In genomic region chr2:170837824-170838557, GRCm38 (mm10) we compare ENCODE assay signal across 7 mouse cellular contexts.
DNase-seq lines count a peak whose midpoint lies in the region; ATAC-seq lines count a peak whose summit lies in the region.

No protein-coding gene starts in this region.

- no peaks in the 10 kb centered on the region for H3K36me3 ChIP-seq in embryonic facial prominence, embryonic 12.5 days
- H3K36me3 ChIP-seq in kidney, embryonic 14.5 days (ENCODE audit: control insufficient read depth, insufficient read depth, low read length) = no peaks in the 10 kb centered on the region
- no peaks in the 10 kb centered on the region for H3K36me3 ChIP-seq in midbrain, embryonic 10.5 days

- peak; percentile 70 for DNase-seq in adrenal gland, postnatal 14 days
- peak; percentile 65 for DNase-seq in midbrain, embryonic 10.5 days (ENCODE audit: low spot score)
- DNase-seq in gastrocnemius, postnatal 4 days (ENCODE audit: low spot score in 2 of 2) = no peak
- DNase-seq in frontal cortex, postnatal 25 days (ENCODE audit: low spot score in 2 of 2) = no peak
- DNase-seq in right cerebral cortex, postnatal 4 days = no peak

- H3K27me3 ChIP-seq in embryonic facial prominence, embryonic 12.5 days = no peaks in the 10 kb centered on the region
- H3K27me3 ChIP-seq in kidney, embryonic 14.5 days (ENCODE audit: control insufficient read depth, insufficient read depth, low read length) = no peaks in the 10 kb centered on the region
- H3K27me3 ChIP-seq in midbrain, embryonic 10.5 days (ENCODE audit: low read depth, poor library complexity, severe bottlenecking) = peaks cover 8% of the 10 kb centered on the region; the same call in 1 of the 2 replicates

- 0 out of 2 replicates have a peak overlapping the region, but pooled peaks have one; percentile 9 for H3K27ac ChIP-seq in embryonic facial prominence, embryonic 12.5 days
- H3K27ac ChIP-seq in kidney, embryonic 14.5 days (ENCODE audit: low read depth, low read length) = peak overlapping the region; percentile 73; the same call in 1 of the 2 replicates
- H3K27ac ChIP-seq in midbrain, embryonic 10.5 days (replicated peaks) = peak overlapping the region; percentile 76

- H3K4me2 ChIP-seq in embryonic facial prominence, embryonic 12.5 days (replicated peaks) = no peak overlapping the region
- no peak overlapping the region for H3K4me2 ChIP-seq in kidney, embryonic 14.5 days (replicated peaks; ENCODE audit: low read depth, low read length)

- no peak overlapping the region for H3K9ac ChIP-seq in embryonic facial prominence, embryonic 12.5 days
- H3K9ac ChIP-seq in kidney, embryonic 14.5 days (ENCODE audit: low read depth, low read length) = no peak overlapping the region

- H3K9me3 ChIP-seq in embryonic facial prominence, embryonic 12.5 days = no peaks in the 10 kb centered on the region
- no peaks in the 10 kb centered on the region for H3K9me3 ChIP-seq in kidney, embryonic 14.5 days (ENCODE audit: control insufficient read depth, low read length)
- no peaks in the 10 kb centered on the region for H3K9me3 ChIP-seq in midbrain, embryonic 10.5 days (replicated peaks)

- H3K4me3 ChIP-seq in embryonic facial prominence, embryonic 12.5 days = no peak overlapping the region
- H3K4me3 ChIP-seq in kidney, embryonic 14.5 days (ENCODE audit: low read length) = no peak overlapping the region
- H3K4me3 ChIP-seq in midbrain, embryonic 10.5 days = no peak overlapping the region

- H3K4me1 ChIP-seq in embryonic facial prominence, embryonic 12.5 days = no peaks in the 10 kb centered on the region
- H3K4me1 ChIP-seq in kidney, embryonic 14.5 days (ENCODE audit: control insufficient read depth, insufficient read depth, low read length) = peaks cover 8% of the 10 kb centered on the region; the same call in 1 of the 2 replicates
- H3K4me1 ChIP-seq in midbrain, embryonic 10.5 days = peaks cover 24% of the 10 kb centered on the region

- WGBS in embryonic facial prominence, embryonic 12.5 days = 33% methylated on average over 12 of the region's 12 CpGs
- WGBS in kidney, embryonic 14.5 days = 17% methylated on average over 12 of the region's 12 CpGs
- 25% methylated on average over 12 of the region's 12 CpGs for WGBS in midbrain, embryonic 10.5 days

- peak; percentile 64 for ATAC-seq in embryonic facial prominence, embryonic 12.5 days (ENCODE audit: insufficient number of reproducible peaks, insufficient read depth, low FRiP score, low TSS enrichment)
- ATAC-seq in kidney, embryonic 14.5 days (ENCODE audit: low FRiP score, low TSS enrichment) = peak; percentile 91

Comparison
In these comparisons a context has a peak if more than half of its experiments do, and no peak if none do; other contexts are left out.
1. DNase-seq: peak in adrenal gland, postnatal 14 days (single experiment) and midbrain, embryonic 10.5 days (single experiment); none in gastrocnemius, postnatal 4 days (0 of 2), frontal cortex, postnatal 25 days (0 of 2) and right cerebral cortex, postnatal 4 days (single experiment).
2. H3K27ac ChIP-seq: peak in every context shown above with its lines; median percentile 76 in midbrain, embryonic 10.5 days; 73 in kidney, embryonic 14.5 days; 9 in embryonic facial prominence, embryonic 12.5 days.